Mouse (Mus musculus): ENCODE measurements at regions not wholly inside any gene's neighbourhood (a gene's known extent, or its start where the extent isn't known, plus 50 kb on each side); places are given as distances from the start of the nearest gene placed in this dataset.
"Not testable (repeated sequence)": the region's sequence is repeated elsewhere in the genome, so short reads cannot be mapped to it uniquely, and the experiment has no call there.

GRCm38 (mm10) chr5:22670296-22670695 lies 75.6 kb upstream of the Lhfpl3 start:
- intact Hi-C loops (cut with DNase I), result no loop called here
- DNase-seq, result no peak

- intact Hi-C loops (cut with DNase I), result loop anchor here (2.0 to 5.0 kb wide), 2 partner anchors 584 to 641 kb away; no protein-coding TSS in a partner anchor
- no peak for DNase-seq
Measured at GRCm38 (mm10) chr5:22641233-22641632, 91.0 kb upstream of the Orc5 start.

GRCm38 (mm10) chr5:22616989-22617388 lies 66.8 kb upstream of the Orc5 start:
- DNase-seq; intact Hi-C loops (cut with DNase I): not testable (repeated sequence)

Measured in heart, postnatal 36 days (tissue).